Mouse (Mus musculus) MEL (cell line): ENCODE results near the gene Irf2bp1. TPM values are rescaled to one million over a fixed set of nuclear protein-coding genes. Genes with fewer than 3 reads are reported as not detected.

ENCODE experiments used
- DNase-seq: peaks from one replicate; pipeline ENCODE4 v3.0.0; 2011; ENCODE audit warnings: low read depth, low spot score
- H3K27ac ChIP-seq: 2 replicates; pipeline ENCODE4 v1.5.1; 2012; ENCODE audit warnings: low read depth, mild to moderate bottlenecking, control low read depth, low read length, moderate library complexity; ENCODE audit not compliant: control insufficient read depth
- H3K27me3 ChIP-seq, 2 experiments: fragments of 150-350 bp in 1 of 2; sonication (generic) in 1 of 2; 2 replicates each; pipeline ENCODE4 v1.6.1; 2012; ENCODE audit warnings: low read length in 2 of 2, mild to moderate bottlenecking in 2 of 2, improper control_type of control experiment in 1 of 2, moderate library complexity in 1 of 2; ENCODE audit not compliant: insufficient read depth in 2 of 2, control insufficient read depth in 1 of 2
- H3K36me3 ChIP-seq, 2 experiments: 2 replicates each; pipeline ENCODE4 v1.6.1; 2012 to 2014; ENCODE audit warnings: low read length in 2 of 2, improper control_type of control experiment in 1 of 2, inconsistent platforms in 1 of 2, mild to moderate bottlenecking in 1 of 2; ENCODE audit not compliant: insufficient read depth in 2 of 2, control insufficient read depth in 1 of 2
- H3K4me1 ChIP-seq, 2 experiments: fragments of 150-350 bp in 1 of 2; sonication (generic) in 1 of 2; 2 replicates each; pipeline ENCODE4 v1.6.1; 2012; ENCODE audit warnings: low read length in 2 of 2, improper control_type of control experiment in 1 of 2, mild to moderate bottlenecking in 1 of 2; ENCODE audit not compliant: insufficient read depth in 2 of 2, control insufficient read depth in 1 of 2
- H3K4me3 ChIP-seq, 2 experiments: fragments of 150-350 bp in 1 of 2; sonication (generic) in 1 of 2; 2 replicates each; pipeline ENCODE4 v1.5.1; 2012; ENCODE audit warnings: low read depth in 2 of 2, low read length in 2 of 2, mild to moderate bottlenecking in 2 of 2, moderate library complexity in 2 of 2, control low read depth in 1 of 2, improper control_type of control experiment in 1 of 2; ENCODE audit not compliant: control insufficient read depth in 1 of 2, insufficient read depth in 1 of 2
- H3K79me2 ChIP-seq: 2 replicates; pipeline ENCODE4 v1.6.1; 2012; ENCODE audit warnings: mild to moderate bottlenecking, low read length, moderate library complexity; ENCODE audit not compliant: control insufficient read depth, poor library complexity, insufficient read depth
- H3K9ac ChIP-seq: 2 replicates; pipeline ENCODE4 v1.6.1; 2012; ENCODE audit warnings: low read depth, mild to moderate bottlenecking, control low read depth, low read length, moderate library complexity; ENCODE audit not compliant: control insufficient read depth, poor library complexity, severe bottlenecking
- H3K9me3 ChIP-seq: fragments of 150-350 bp; sonication (generic); replicated peaks from 2 replicates; pipeline ENCODE4 v1.6.1; 2012; ENCODE audit warnings: mild to moderate bottlenecking, low read length, improper control_type of control experiment, moderate library complexity; ENCODE audit not compliant: insufficient read depth
- CHD2 ChIP-seq: IDR thresholded peaks from 2 replicates; pipeline ENCODE4 v1.6.1; 2011; ENCODE audit warnings: low read length, improper control_type of control experiment
- CTCF ChIP-seq, 3 experiments: IDR thresholded peaks in 2 of 3; conservative IDR thresholded peaks in 1 of 3; 2 replicates each; pipeline ENCODE4 v1.5.1; 2011 to 2012; ENCODE audit warnings: low read length in 3 of 3, low read depth in 2 of 3, mild to moderate bottlenecking in 2 of 3, improper control_type of control experiment in 1 of 3, inconsistent platforms in 1 of 3, mixed read lengths in 1 of 3, moderate library complexity in 1 of 3; ENCODE audit not compliant: control insufficient read depth in 1 of 3, insufficient read depth in 1 of 3, poor library complexity in 1 of 3, severe bottlenecking in 1 of 3
- HCFC1 ChIP-seq: IDR thresholded peaks from 2 replicates; pipeline ENCODE4 v1.6.1; 2012; ENCODE audit warnings: low read depth, mild to moderate bottlenecking, inconsistent platforms, low read length, improper control_type of control experiment, moderate library complexity
- KAT2A ChIP-seq: conservative IDR thresholded peaks from 2 replicates; pipeline ENCODE4 v1.6.1; 2012; ENCODE audit warnings: low read depth, low read length, improper control_type of control experiment, inconsistent platforms
- MAX ChIP-seq: IDR thresholded peaks from 2 replicates; pipeline ENCODE4 v1.6.1; 2011; ENCODE audit warnings: low read length, improper control_type of control experiment
- MAZ ChIP-seq: IDR thresholded peaks from 2 replicates; pipeline ENCODE4 v1.6.1; 2012; ENCODE audit warnings: low read depth, mild to moderate bottlenecking, inconsistent platforms, low read length, improper control_type of control experiment
- MYC ChIP-seq: IDR thresholded peaks from 2 replicates; pipeline ENCODE4 v1.6.1; 2011; ENCODE audit warnings: low read depth, mild to moderate bottlenecking, low read length, improper control_type of control experiment, moderate library complexity
- POLR2AphosphoS2 ChIP-seq: IDR thresholded peaks from 2 replicates; pipeline ENCODE4 v1.6.1; 2011; ENCODE audit warnings: low read length, improper control_type of control experiment
- RCOR1 ChIP-seq: IDR thresholded peaks from 2 replicates; pipeline ENCODE4 v1.6.1; 2012; ENCODE audit warnings: low read depth, mild to moderate bottlenecking, inconsistent platforms, low read length, improper control_type of control experiment
- SMC3 ChIP-seq: IDR thresholded peaks from 2 replicates; pipeline ENCODE4 v1.6.1; 2011; ENCODE audit warnings: low read depth, low read length, improper control_type of control experiment
- TBP ChIP-seq: IDR thresholded peaks from 2 replicates; pipeline ENCODE4 v1.8.0; 2011; ENCODE audit warnings: low read depth, low read length, improper control_type of control experiment
- TCF12 ChIP-seq: IDR thresholded peaks from 2 replicates; pipeline ENCODE4 v1.6.1; 2014; ENCODE audit warnings: low read depth, mild to moderate bottlenecking, inconsistent platforms, low read length, improper control_type of control experiment, moderate library complexity
- USF1 ChIP-seq: IDR thresholded peaks from 2 replicates; pipeline ENCODE4 v1.6.1; 2014; ENCODE audit warnings: low read depth, mild to moderate bottlenecking, inconsistent platforms, low read length, improper control_type of control experiment, moderate library complexity
- ZC3H11A ChIP-seq: IDR thresholded peaks from 2 replicates; pipeline ENCODE4 v1.6.1; 2012; ENCODE audit warnings: low read depth, mild to moderate bottlenecking, inconsistent platforms, low read length, improper control_type of control experiment
- ZKSCAN1 ChIP-seq: IDR thresholded peaks from 2 replicates; pipeline ENCODE4 v1.6.1; 2012; ENCODE audit warnings: low read depth, mild to moderate bottlenecking, inconsistent platforms, low read length, improper control_type of control experiment, moderate library complexity
- polyA plus RNA-seq, 2 experiments: library from polyadenylated mRNA; stranded (reverse) in 1 of 2; unstranded in 1 of 2; fragments of >175 nt in 1 of 2; fragments of >200 nt in 1 of 2; gene quantifications; 2 replicates each; pipeline versions ENCODE4 v1.2.1 to v1.2.4; 2012; ENCODE audit warnings: low replicate concordance in 2 of 2, low read depth in 1 of 2; ENCODE audit not compliant: insufficient read length in 2 of 2, insufficient read depth in 1 of 2, missing spikeins in 1 of 2
- total RNA-seq: library from RNA; depleted of rRNA; stranded (reverse); fragments of 300-350 nt; gene quantifications from 2 replicates; pipeline ENCODE4 v1.2.3, GENCODE M21; 2012

Irf2bp1 gene
- total and polyA plus RNA-seq, 3 experiments = 33.1 to 41.1 TPM; not detected in 1

GRCm38 (mm10) chr7:19049252-19049651, 45.4 kb downstream of the Irf2bp1 start:
- DNase-seq = no peak
- H3K27ac ChIP-seq = no peak overlapping the region
- no peak for TF ChIP-seq TCF12
- no peak for TF ChIP-seq TBP
- no peak for TF ChIP-seq ZKSCAN1
- TF ChIP-seq HCFC1 = no peak
- no peak for TF ChIP-seq CHD2
- no peak for TF ChIP-seq SMC3
- TF ChIP-seq KAT2A = no peak
- no peaks in the 10 kb centered on the region for H3K4me1 ChIP-seq
- no peaks in the 10 kb centered on the region for H3K9me3 ChIP-seq
- no peaks in the 10 kb centered on the region for H3K79me2 ChIP-seq
- no peaks in the 10 kb centered on the region for H3K27me3 ChIP-seq
- H3K4me3 ChIP-seq = no peak overlapping the region
- H3K9ac ChIP-seq = no peak overlapping the region
- no peaks in the 10 kb centered on the region; a peak in 1 of 4 replicates for H3K36me3 ChIP-seq

- no peaks in the 10 kb centered on the region for H3K79me2 ChIP-seq
- no peak overlapping the region for H3K4me3 ChIP-seq
- H3K27ac ChIP-seq = no peak overlapping the region
- H3K9ac ChIP-seq = no peak overlapping the region
- no peaks in the 10 kb centered on the region for H3K9me3 ChIP-seq
- TF ChIP-seq KAT2A (no peak), MAX (no peak), RCOR1 (no peak), USF1 (no peak), MYC (no peak)
- DNase-seq = no peak
- no peaks in the 10 kb centered on the region for H3K27me3 ChIP-seq
- no peaks in the 10 kb centered on the region for H3K4me1 ChIP-seq
- H3K36me3 ChIP-seq = no peaks in the 10 kb centered on the region; a peak in 1 of 4 replicates
Observed at GRCm38 (mm10) chr7:19050172-19050571, 46.3 kb downstream of the Irf2bp1 start.

- TF ChIP-seq CTCF (IDR thresholded peaks at IDR 0.05 in 2 of 3, conservative IDR thresholded peaks at IDR 0.05 in 1 of 3; ENCODE audit: control insufficient read depth in 1 of 3, insufficient read depth in 1 of 3, low read depth in 2 of 3, low read length in 3 of 3, poor library complexity in 1 of 3, severe bottlenecking in 1 of 3) (no peak), MAZ (no peak), POLR2AphosphoS2 (peak; percentile 18; the same call in 1 of the 2 replicates), ZC3H11A (no peak)
- TF ChIP-seq, all 39 proteins: peak for 1
- no peaks in the 10 kb centered on the region for H3K9me3 ChIP-seq
- H3K4me1 ChIP-seq = no peaks in the 10 kb centered on the region
- no peaks in the 10 kb centered on the region for H3K27me3 ChIP-seq
- no peaks in the 10 kb centered on the region; a peak in 1 of 4 replicates for H3K36me3 ChIP-seq
- no peak overlapping the region for H3K27ac ChIP-seq
- no peak overlapping the region for H3K4me3 ChIP-seq
- H3K9ac ChIP-seq = no peak overlapping the region
- H3K79me2 ChIP-seq = no peaks in the 10 kb centered on the region
- DNase-seq = no peak
Observed at GRCm38 (mm10) chr7:19051161-19051560, 47.3 kb downstream of the Irf2bp1 start.
